Mouse (Mus musculus) stomach, postnatal 0 days (tissue): ENCODE data around the gene Gpr1.

Source experiments
- CTCF ChIP-seq: IDR thresholded peaks from 2 replicates; pipeline ENCODE4 v1.5.1; 2016; ENCODE audit warnings: antibody characterized with exemption, low read depth, mild to moderate bottlenecking, moderate library complexity
- EP300 ChIP-seq: optimal IDR thresholded peaks from 2 replicates; pipeline ENCODE3; 2016; ENCODE audit warnings: antibody characterized with exemption

DNA sequence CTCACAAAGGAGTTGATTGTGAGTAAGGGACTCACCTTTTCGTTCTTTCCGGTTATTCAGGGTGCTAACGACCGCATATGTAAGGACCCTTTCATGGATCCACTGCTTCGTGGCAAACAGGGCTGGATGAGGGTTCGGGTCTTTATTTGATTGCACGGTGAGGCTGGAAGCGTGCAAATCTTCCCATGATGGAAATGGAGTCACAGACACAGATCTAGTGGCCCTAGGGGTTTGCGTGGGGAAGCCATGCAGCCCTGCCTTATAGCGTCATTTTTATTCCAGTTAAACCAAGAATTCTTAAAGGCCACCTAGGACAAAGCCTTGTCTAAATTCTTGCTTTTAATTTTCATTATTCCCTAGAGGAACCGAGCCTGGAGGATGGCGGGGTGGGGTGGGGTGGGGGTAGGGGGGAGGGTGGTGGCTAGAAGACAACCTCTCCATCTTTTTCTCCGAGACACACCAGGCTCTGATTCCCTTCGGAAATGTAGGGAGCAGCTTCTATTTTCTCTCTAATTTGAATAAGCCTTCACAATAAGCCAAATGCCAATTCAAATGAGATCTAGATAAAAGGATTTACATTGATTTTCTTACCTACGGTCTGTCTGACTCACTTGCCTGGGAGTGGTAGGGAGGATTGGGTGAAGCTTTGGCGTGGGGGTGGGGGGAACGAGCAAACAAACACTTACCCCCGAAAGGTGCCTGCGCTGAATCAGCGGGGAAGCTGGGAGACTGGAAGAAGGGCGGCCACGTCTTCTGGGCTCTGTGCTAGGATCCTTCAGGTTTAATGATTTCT is 669 bp downstream of the Gpr1 start:
- TF ChIP-seq CTCF: no peak
- TF ChIP-seq EP300: no peak
